Mouse (Mus musculus) ES-Bruce4 (cell line): ENCODE data around the gene Il1r2. TPM values are rescaled to one million over a fixed set of nuclear protein-coding genes. Genes with fewer than 3 reads are reported as not detected.

Source experiments
- H3K27ac ChIP-seq: 2 replicates; pipeline ENCODE4 v1.5.1; 2012; ENCODE audit warnings: low read length, inconsistent platforms; ENCODE audit not compliant: insufficient read depth
- H3K27me3 ChIP-seq: 2 replicates; pipeline ENCODE4 v1.6.1; 2012; ENCODE audit warnings: mild to moderate bottlenecking, low read length, inconsistent platforms; ENCODE audit not compliant: control insufficient read depth, poor library complexity, insufficient read depth, severe bottlenecking
- H3K36me3 ChIP-seq: 2 replicates; pipeline ENCODE4 v1.6.1; 2012; ENCODE audit warnings: inconsistent platforms, mild to moderate bottlenecking, low read length, moderate library complexity; ENCODE audit not compliant: control insufficient read depth, poor library complexity, insufficient read depth, severe bottlenecking
- H3K4me1 ChIP-seq: one replicate; pipeline ENCODE4 v1.8.1; 2011; ENCODE audit warnings: low read length; ENCODE audit not compliant: control insufficient read depth, insufficient read depth
- H3K4me3 ChIP-seq: 2 replicates; pipeline ENCODE4 v1.5.1; 2011; ENCODE audit warnings: low read depth, mild to moderate bottlenecking, low read length
- H3K9ac ChIP-seq: 2 replicates; pipeline ENCODE4 v1.6.1; 2012; ENCODE audit warnings: low read depth, mild to moderate bottlenecking, inconsistent platforms; ENCODE audit not compliant: poor library complexity, severe bottlenecking
- H3K9me3 ChIP-seq: replicated peaks from 2 replicates; pipeline ENCODE4 v1.6.1; 2012; ENCODE audit warnings: mild to moderate bottlenecking, low read length, inconsistent platforms; ENCODE audit not compliant: control insufficient read depth, poor library complexity, insufficient read depth, severe bottlenecking
- CTCF ChIP-seq: IDR thresholded peaks from one replicate; pipeline ENCODE4 v1.8.1; 2011; ENCODE audit warnings: low read depth, low read length
- EP300 ChIP-seq: IDR thresholded peaks from 2 replicates; pipeline ENCODE4 v1.6.1; 2011; ENCODE audit warnings: low read depth, low read length; ENCODE audit not compliant: insufficient read depth
- POLR2A ChIP-seq: IDR thresholded peaks from one replicate; pipeline ENCODE4 v1.8.1; 2011; ENCODE audit warnings: low read length; ENCODE audit not compliant: insufficient read depth
- polyA plus RNA-seq: library from polyadenylated mRNA; stranded (reverse); fragments of >200 nt; gene quantifications from 2 replicates; pipeline ENCODE4 v1.2.4, GENCODE M21; 2011; ENCODE audit warnings: low read depth; ENCODE audit not compliant: missing spikeins, insufficient read depth, insufficient read length

The Il1r2 gene
- polyA plus RNA-seq, 1 experiment, result not detected

GRCm38 (mm10) chr1:40064508-40064907 lies 9.4 kb upstream of the Il1r2 start:
- H3K4me3 ChIP-seq, result no peak overlapping the region
- H3K9me3 ChIP-seq, result no peaks in the 10 kb centered on the region
- H3K36me3 ChIP-seq, result no peaks in the 10 kb centered on the region
- no peak overlapping the region for H3K9ac ChIP-seq
- H3K4me1 ChIP-seq, result no peaks in the 10 kb centered on the region
- H3K27ac ChIP-seq, result no peak overlapping the region
- no peak for TF ChIP-seq EP300
- no peak for TF ChIP-seq CTCF
- TF ChIP-seq POLR2A, result no peak
- no peaks in the 10 kb centered on the region for H3K27me3 ChIP-seq

GRCm38 (mm10) chr1:40072558-40072957 lies 1.3 kb upstream of the Il1r2 start:
- H3K36me3 ChIP-seq, result no peaks in the 10 kb centered on the region
- H3K27ac ChIP-seq, result no peak overlapping the region
- H3K9me3 ChIP-seq, result no peaks in the 10 kb centered on the region
- H3K27me3 ChIP-seq, result no peaks in the 10 kb centered on the region
- no peaks in the 10 kb centered on the region for H3K4me1 ChIP-seq
- no peak overlapping the region for H3K9ac ChIP-seq
- TF ChIP-seq EP300 (no peak), POLR2A (no peak), CTCF (no peak)
- H3K4me3 ChIP-seq, result no peak overlapping the region

- Histone ChIP-seq H3K4me3 (no peak overlapping the region), H3K9ac (no peak overlapping the region), H3K27me3 (no peaks in the 10 kb centered on the region), H3K27ac (no peak overlapping the region), H3K9me3 (no peaks in the 10 kb centered on the region), H3K4me1 (no peaks in the 10 kb centered on the region), H3K36me3 (no peaks in the 10 kb centered on the region)
- TF ChIP-seq EP300, result no peak
Observed at GRCm38 (mm10) chr1:40077328-40077727, 3.4 kb downstream of the Il1r2 start.

GRCm38 (mm10) chr1:40081041-40081440 lies 7.2 kb downstream of the Il1r2 start:
- no peak overlapping the region for H3K9ac ChIP-seq
- H3K36me3 ChIP-seq, result no peaks in the 10 kb centered on the region
- H3K4me1 ChIP-seq, result no peaks in the 10 kb centered on the region
- H3K27ac ChIP-seq, result no peak overlapping the region
- no peaks in the 10 kb centered on the region for H3K9me3 ChIP-seq
- H3K27me3 ChIP-seq, result no peaks in the 10 kb centered on the region
- H3K4me3 ChIP-seq, result no peak overlapping the region
- TF ChIP-seq CTCF, result no peak
- no peak for TF ChIP-seq EP300
- TF ChIP-seq POLR2A, result no peak

- no peaks in the 10 kb centered on the region for H3K4me1 ChIP-seq
- H3K9me3 ChIP-seq, result no peaks in the 10 kb centered on the region
- no peak for TF ChIP-seq EP300
- TF ChIP-seq POLR2A, result no peak
- no peak for TF ChIP-seq CTCF
- H3K27me3 ChIP-seq, result no peaks in the 10 kb centered on the region
- no peak overlapping the region for H3K4me3 ChIP-seq
- no peak overlapping the region for H3K27ac ChIP-seq
- no peak overlapping the region for H3K9ac ChIP-seq
- no peaks in the 10 kb centered on the region for H3K36me3 ChIP-seq
Observed at GRCm38 (mm10) chr1:40084386-40084785, 10.5 kb downstream of the Il1r2 start.

GRCm38 (mm10) chr1:40085403-40086182 lies 11.7 kb downstream of the Il1r2 start:
- no peak overlapping the region; the same call in 1 of the 2 replicates for H3K4me3 ChIP-seq
- no peaks in the 10 kb centered on the region for H3K4me1 ChIP-seq
- H3K27me3 ChIP-seq, result no peaks in the 10 kb centered on the region
- no peak overlapping the region for H3K9ac ChIP-seq
- no peaks in the 10 kb centered on the region for H3K9me3 ChIP-seq
- H3K27ac ChIP-seq, result no peak overlapping the region
- H3K36me3 ChIP-seq, result no peaks in the 10 kb centered on the region
- TF ChIP-seq POLR2A (no peak), EP300 (no peak), CTCF (no peak)
